Mouse (Mus musculus): ENCODE data around the gene Iqcd.

The Iqcd gene

GRCm38 (mm10) chr5:120631892-120632291, 43.1 kb downstream of the Iqcd start:
- no peak for DNase-seq

DNA sequence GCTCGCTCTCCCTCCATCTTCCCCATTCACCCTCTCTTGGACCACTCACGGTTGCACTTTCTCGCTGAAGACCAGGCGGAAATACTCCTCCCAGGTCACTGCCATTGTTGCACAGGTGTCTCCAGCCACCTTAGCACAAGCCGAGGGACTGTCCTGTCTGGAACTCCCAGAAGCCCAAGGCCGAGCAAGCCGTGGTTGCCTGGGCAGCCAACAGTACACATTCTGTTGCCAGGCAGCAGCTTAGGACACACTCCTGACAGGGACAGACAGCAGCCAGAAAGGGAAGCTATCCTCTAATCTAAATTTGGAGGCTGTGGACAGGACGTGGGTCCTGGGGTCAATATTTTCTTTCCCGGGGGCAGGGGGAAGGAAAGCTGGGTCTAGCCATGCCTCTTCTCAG, 45.3 kb downstream of the Iqcd start, which contains the start of gene Cfap73:
TSS of gene Cfap73 (minus strand) at position 105 of the 400 bp plus-strand sequence.
- DNase-seq, result no peak

DNA sequence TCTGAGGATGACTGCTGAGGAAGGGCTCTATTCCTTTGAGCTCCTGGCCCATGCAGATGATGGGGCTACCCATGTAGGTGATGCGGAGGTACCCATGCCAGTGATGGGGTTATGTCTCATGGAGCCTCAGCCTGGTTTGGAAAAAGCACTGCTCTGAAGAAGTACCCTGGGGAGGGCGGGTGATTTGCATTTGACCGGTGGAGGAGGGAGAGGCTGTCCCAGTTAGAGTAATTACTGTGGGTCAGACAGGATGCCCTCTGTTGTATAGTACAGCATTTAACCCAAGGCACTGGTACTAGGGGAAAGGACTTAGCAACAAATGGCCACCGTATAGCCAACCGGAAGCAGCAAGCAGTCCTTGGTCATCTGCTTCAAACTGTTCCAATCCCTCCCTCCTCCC, 46.0 kb downstream of the Iqcd start:
- DNase-seq, result no peak

GRCm38 (mm10) chr5:120635633-120636032, 46.8 kb downstream of the Iqcd start:
- DNase-seq, result no peak

DNA sequence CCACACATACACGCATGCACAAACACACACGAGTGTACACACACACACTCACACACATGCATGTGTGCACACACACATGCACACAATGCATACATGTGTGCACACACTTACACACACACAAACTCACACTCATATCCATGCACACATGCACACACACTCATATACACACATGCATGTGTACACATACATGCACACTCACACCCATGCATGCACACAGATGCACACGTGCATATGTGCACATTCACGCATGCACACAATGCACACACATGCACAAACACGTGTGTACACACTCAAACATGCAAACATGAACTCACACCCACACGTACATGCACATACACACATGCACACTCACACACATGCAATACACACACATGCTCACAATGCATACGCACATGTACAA, 51.3 kb downstream of the Iqcd start:
- DNase-seq, result no peak

DNA sequence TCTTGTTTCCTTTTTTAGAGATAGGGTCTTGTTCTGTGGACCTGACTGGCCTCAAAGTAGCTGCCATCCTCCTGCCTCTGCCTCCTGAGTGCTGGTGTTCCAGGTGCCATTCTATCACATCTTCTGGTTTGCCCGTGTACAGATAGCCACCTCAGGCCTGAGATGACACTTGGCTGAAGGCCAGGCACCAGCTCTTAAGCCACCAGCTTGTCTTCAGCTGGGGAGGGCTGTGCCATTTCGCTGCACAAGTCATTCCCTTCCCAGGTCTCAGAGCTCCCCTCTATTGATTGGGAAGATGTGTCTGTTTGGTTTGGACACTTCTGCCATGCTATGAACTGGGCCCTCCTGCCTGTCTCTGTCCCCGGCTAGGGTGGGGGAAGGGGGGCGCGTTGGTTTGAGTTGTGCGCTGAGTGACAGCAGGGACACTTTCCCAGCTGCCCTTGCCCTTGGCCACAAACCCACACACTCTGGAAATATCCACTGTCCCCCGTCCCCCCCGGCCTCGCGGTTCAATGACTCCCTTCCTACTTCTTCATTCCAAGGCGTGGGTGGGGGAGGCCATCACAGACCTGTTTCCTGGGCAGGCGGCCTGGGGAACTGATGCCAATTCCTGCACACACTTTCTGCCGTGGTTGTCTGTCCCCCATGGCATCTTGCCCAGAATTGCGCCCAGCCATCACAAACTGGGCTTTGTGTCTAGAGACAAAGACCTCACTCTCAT, 54.7 kb downstream of the Iqcd start:
- peak; percentile 80 to 87 for DNase-seq

DNA sequence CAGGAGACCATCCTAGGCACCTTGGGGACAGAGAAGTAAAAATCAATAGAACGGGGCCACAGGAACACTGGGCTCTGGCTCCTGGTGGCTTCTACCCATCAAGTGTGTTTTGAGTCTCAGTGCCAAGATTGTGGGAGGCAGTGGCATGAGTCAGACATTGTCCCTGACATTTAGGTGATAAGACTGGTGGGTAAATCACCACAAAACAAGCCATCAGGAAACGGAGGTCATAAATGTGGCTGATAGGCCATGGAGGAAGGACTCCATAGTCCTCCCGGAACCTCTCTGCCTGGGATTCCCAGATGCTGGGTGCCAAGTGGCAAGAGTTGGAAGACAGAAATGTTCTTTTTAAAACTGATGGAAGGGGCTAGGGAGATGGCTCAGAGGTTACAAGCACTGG, 55.4 kb downstream of the Iqcd start:
- DNase-seq, result no peak

- peak; percentile 71 to 82 for DNase-seq
Measured at GRCm38 (mm10) chr5:120645851-120646250, 57.0 kb downstream of the Iqcd start.

DNA sequence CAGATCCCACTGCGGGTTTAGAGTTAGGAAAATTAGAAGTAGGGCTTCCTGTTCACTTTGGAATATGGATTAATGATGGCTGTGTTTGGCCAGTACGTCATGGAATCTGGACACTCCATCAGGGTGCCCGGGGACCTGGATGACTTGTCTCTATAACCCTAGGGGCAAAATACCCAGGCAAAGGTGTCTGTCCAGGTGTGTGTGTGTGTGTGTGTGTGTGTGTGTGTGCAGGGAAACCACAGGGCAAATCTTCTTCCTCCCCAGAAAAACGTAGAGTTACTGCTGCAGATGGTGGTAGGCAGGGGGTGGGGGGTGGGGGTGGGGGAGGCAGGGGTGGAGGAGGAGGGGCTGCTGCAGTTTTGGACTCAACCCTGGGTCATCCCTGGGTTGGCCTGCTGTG, 58.5 kb downstream of the Iqcd start:
- no peak for DNase-seq

- DNase-seq, result no peak
Measured at GRCm38 (mm10) chr5:120647814-120648491, 59.1 kb downstream of the Iqcd start.

- peak; percentile 67 to 69 for DNase-seq
Measured at GRCm38 (mm10) chr5:120648569-120649373, 60.0 kb downstream of the Iqcd start, which contains the start of gene Rasal1. Gene Rasal1, plus strand, starts transcription at chr5:120648812.

DNA sequence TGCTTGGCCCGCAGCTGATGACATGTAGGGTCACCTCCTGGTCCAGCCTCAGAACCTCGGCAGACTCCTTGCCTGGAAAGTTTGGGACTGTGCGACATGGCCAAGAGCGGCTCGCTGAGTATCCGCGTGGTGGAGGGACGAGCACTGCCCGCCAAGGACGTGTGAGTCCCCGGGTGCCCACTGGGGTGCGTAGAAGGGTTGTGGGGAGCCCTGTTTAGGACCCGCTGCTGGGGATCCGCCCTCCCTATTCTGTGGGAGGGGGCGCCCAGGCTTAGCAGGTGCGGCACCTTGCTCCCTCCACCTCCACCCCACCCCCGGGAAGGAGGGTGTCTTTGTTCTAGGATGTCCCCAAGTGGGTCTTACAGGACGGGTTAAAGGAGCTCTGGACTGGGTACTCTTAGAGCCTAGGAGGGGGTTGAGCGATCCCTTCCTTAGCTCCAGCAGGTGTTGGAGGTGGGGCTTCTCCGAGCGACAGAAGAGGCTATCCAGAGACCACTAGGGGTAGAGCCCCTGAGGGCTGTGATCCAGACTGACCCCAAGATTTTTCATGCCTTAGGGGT, 60.6 kb downstream of the Iqcd start:
- no peak for DNase-seq

GRCm38 (mm10) chr5:120649938-120650337, 61.1 kb downstream of the Iqcd start:
- no peak for DNase-seq

DNA sequence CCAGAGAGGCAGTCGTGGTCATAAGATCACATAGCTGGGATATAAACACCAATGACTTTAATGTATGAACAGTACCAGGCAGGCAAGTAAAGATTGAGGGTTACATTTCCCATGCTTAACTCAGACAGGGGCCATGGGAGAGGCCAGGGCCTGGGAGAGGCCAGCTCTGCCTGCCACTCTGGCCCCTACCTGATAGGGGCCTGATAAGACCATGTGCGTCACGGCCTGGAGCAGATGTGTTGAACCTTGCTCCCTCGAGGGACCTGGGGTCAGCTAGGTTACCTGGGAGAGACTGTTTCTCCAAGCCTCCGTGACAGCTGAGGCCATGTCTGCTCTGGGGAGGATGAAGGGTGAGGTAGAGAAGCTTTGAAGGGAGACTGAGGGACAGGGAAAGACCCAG, 62.4 kb downstream of the Iqcd start:
- no peak for DNase-seq

DNA sequence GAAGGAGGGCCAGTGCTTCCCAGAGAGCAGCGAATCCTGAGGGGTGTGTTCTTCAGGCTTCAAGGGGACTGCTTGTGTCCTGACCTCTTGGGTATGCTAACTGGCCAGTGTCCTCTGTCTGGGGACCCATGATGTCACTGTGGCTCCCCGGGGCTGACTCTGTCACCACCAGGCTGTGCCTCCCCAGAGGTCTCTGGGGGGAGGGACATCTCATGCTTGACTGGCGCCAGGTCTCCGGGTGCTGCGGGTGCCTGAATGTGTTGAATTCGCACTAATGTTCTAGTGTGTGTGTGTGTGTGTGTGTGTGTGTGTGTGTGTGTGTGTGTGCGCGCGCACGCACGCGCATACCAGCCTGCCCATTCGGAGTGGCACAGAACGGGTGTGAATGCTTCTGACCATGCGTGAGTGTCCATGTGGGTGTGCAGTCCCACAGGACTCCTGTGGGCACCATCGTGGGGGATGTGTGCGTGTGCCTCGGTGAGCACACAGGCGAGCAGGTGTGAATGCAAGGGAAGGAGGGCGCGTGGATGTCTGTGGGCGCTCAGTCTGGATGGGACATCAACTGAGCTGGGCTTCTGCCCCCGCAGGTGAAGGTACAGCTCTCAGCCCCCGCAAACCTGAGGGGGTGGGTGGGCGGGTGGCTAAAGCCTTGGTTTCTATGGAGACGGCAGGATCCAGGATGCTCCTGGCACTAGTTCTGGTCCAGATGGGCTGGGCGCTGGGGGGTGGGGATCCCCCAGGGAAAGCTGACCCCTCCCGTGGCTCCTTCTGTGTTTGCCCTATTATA, 64.3 kb downstream of the Iqcd start:
- DNase-seq, result peak; percentile 58 to 60

GRCm38 (mm10) chr5:120653873-120654272, 65.1 kb downstream of the Iqcd start:
- DNase-seq, result peak; percentile 45 to 67

DNA sequence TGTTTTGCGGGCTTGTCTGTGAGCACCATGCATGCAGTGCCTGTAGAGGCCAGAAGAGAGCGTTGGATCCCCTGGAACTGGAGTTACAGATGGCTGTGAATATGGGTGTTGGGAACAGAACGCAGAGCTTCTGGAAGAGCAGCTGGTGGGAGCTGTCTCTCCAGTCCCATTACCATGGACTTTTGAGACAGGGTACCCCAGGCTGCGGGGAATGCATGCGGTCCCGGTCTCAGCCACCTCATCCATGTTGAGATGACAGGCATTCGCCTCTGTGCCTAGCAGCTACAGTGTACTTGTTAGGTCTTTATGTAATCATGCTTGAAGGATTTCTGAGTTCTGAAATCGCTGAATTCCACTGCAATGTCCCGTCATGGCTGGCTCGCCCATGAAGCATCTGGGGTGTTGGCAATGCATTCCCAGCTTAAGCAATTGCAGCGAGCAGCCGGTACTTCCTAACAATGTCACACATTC, 67.5 kb downstream of the Iqcd start:
- peak in 1 of 2 experiments; percentile 37 for DNase-seq

Data from cerebellum, postnatal 10 days (tissue).